Mouse (Mus musculus) cerebellum, adult 11-12 months (tissue): ENCODE results near the gene Ccl12.

Source experiments
- DNase-seq: peaks from one replicate; pipeline ENCODE4 v3.0.0; 2022

The Ccl12 gene

DNA sequence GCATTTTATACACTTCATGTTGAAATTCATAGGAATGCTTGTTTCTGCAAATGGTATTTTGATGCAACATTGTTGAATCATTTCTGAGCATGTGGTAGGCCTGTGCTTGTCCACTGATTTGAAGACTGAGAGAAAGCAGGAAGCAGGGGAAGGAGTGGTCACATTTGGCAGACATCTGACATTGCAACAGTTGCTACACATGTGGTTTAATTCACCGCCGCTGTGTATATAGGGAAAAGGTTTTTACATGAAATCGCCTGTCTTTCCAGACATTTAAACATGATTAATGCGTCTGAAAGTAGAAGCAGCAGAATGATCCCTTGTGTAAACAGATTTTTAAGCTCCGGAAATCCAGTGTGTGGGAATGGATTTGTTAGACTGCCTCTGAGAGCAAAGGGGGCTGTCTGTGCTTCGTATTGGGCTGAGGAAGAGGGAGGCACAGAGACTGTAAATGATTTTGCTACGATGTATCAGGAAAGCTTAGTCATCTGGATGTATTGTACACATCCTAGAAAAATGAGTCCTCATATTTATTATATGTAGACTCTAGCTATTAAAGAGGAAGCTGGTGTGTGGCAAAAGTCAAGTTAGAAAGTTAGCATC, 37.9 kb downstream of the Ccl12 start:
- DNase-seq: no peak
